ENCODE assay signal across 8 mouse cellular contexts in genomic region chr2:114200932-114201559, GRCm38 (mm10). TPM values are rescaled to one million over a fixed set of nuclear protein-coding genes. Genes with fewer than 3 reads are reported as not detected.
DNase-seq lines count a peak whose midpoint lies in the region; ATAC-seq and TF ChIP-seq lines count a peak whose summit lies in the region.

TSS of gene Zfp770 (minus strand) at chr2:114201469.

- peak within 1 kb of the TSS; percentile 92 for H3K9ac ChIP-seq in embryonic facial prominence, embryonic 14.5 days (ENCODE audit: low read depth, low read length)
- H3K9ac ChIP-seq in limb, embryonic 12.5 days (replicated peaks), result peak within 1 kb of the TSS; percentile 90
- H3K9ac ChIP-seq in midbrain, embryonic 14.5 days (replicated peaks; ENCODE audit: low read length), result peak within 1 kb of the TSS; percentile 85

- peak; percentile 83 for DNase-seq in 416B (ENCODE audit: low read depth)
- peak; percentile 76 for DNase-seq in embryonic facial prominence, embryonic 14.5 days (ENCODE audit: low spot score)
- peak; percentile 68 for DNase-seq in heart, adult 8-10 months (ENCODE audit: low spot score)
- peak; percentile 65 to 83 for DNase-seq in kidney, adult 8-10 months
- peak; percentile 92 for DNase-seq in midbrain, embryonic 14.5 days
- peak; percentile 43 for DNase-seq in spleen, adult 12 weeks (ENCODE audit: low spot score)

- H3K27me3 ChIP-seq in embryonic facial prominence, embryonic 14.5 days (replicated peaks; ENCODE audit: control insufficient read depth, insufficient read depth, low read length), result no peaks in the 10 kb centered on the region
- no peaks in the 10 kb centered on the region; the same call in 1 of the 2 replicates for H3K27me3 ChIP-seq in limb, embryonic 12.5 days
- H3K27me3 ChIP-seq in midbrain, embryonic 14.5 days (ENCODE audit: control insufficient read depth, insufficient read depth, low read length), result no peaks in the 10 kb centered on the region

- WGBS in bone marrow, adult 2 months, result 1% methylated on average over 36 of the region's 36 CpGs
- under 1% methylated on average over 32 of the region's 36 CpGs for WGBS in embryonic facial prominence, embryonic 14.5 days
- WGBS in limb, embryonic 12.5 days, result under 1% methylated on average over 36 of the region's 36 CpGs
- 0% methylated on average over 36 of the region's 36 CpGs for whole genome bisulfite sequencing in midbrain, embryonic 14.5 days

- H3K4me1 ChIP-seq in bone marrow, adult 2 months (ENCODE audit: control insufficient read depth, insufficient read depth, low read length), result no peaks in the 10 kb centered on the region; the same call in 1 of the 2 replicates
- peaks cover 11% of the 10 kb centered on the region for H3K4me1 ChIP-seq in embryonic facial prominence, embryonic 14.5 days (ENCODE audit: control insufficient read depth, insufficient read depth, low read length)
- H3K4me1 ChIP-seq in limb, embryonic 12.5 days (replicated peaks), result peaks cover 10% of the 10 kb centered on the region
- H3K4me1 ChIP-seq in midbrain, embryonic 14.5 days (ENCODE audit: control insufficient read depth, insufficient read depth, low read length), result peaks cover 16% of the 10 kb centered on the region

- peak within 1 kb of the TSS; percentile 6; the same call in 1 of the 2 replicates for H3K27ac ChIP-seq in bone marrow, adult 2 months (ENCODE audit: control insufficient read depth, insufficient read depth, low read depth, low read length, poor library complexity)
- H3K27ac ChIP-seq in embryonic facial prominence, embryonic 14.5 days (replicated peaks; ENCODE audit: low read depth, low read length), result peak within 1 kb of the TSS; percentile 63
- H3K27ac ChIP-seq in limb, embryonic 12.5 days, result peak within 1 kb of the TSS; percentile 78
- H3K27ac ChIP-seq in midbrain, embryonic 14.5 days (replicated peaks; ENCODE audit: low read depth, low read length), result peak within 1 kb of the TSS; percentile 62

- TF ChIP-seq CTCF in bone marrow, adult 2 months (IDR thresholded peaks at IDR 0.05; ENCODE audit: control insufficient read depth, insufficient read depth, low read length), result no peak

- peak; percentile 84 for TF ChIP-seq POLR2A in bone marrow, adult 2 months (IDR thresholded peaks at IDR 0.05; ENCODE audit: borderline replicate concordance, control insufficient read depth, low read depth, low read length)

- ATAC-seq in embryonic facial prominence, embryonic 14.5 days (ENCODE audit: low read depth), result peak; percentile 96
- peak; percentile 89 for ATAC-seq in limb, embryonic 12.5 days (ENCODE audit: insufficient number of reproducible peaks, insufficient read depth, low FRiP score, low TSS enrichment, low read depth)
- peak; percentile 96 for ATAC-seq in midbrain, embryonic 14.5 days (ENCODE audit: low FRiP score, low TSS enrichment)

- peak within 1 kb of the TSS; percentile 66 for H3K4me2 ChIP-seq in embryonic facial prominence, embryonic 14.5 days (ENCODE audit: low read depth, low read length)
- H3K4me2 ChIP-seq in limb, embryonic 12.5 days, result peak within 1 kb of the TSS; percentile 61
- peak within 1 kb of the TSS; percentile 66 for H3K4me2 ChIP-seq in midbrain, embryonic 14.5 days (ENCODE audit: low read length)

- H3K9me3 ChIP-seq in embryonic facial prominence, embryonic 14.5 days (ENCODE audit: control insufficient read depth, low read length), result no peaks in the 10 kb centered on the region
- H3K9me3 ChIP-seq in limb, embryonic 12.5 days, result no peaks in the 10 kb centered on the region
- no peaks in the 10 kb centered on the region for H3K9me3 ChIP-seq in midbrain, embryonic 14.5 days (ENCODE audit: control insufficient read depth, low read length)

- H3K36me3 ChIP-seq in embryonic facial prominence, embryonic 14.5 days (ENCODE audit: control insufficient read depth, insufficient read depth, low read length), result peaks cover 14% of the 10 kb centered on the region
- peaks cover 13% of the 10 kb centered on the region for H3K36me3 ChIP-seq in limb, embryonic 12.5 days
- peaks cover 13% of the 10 kb centered on the region for H3K36me3 ChIP-seq in midbrain, embryonic 14.5 days (ENCODE audit: control insufficient read depth, insufficient read depth, low read length)

- H3K4me3 ChIP-seq in bone marrow, adult 2 months (replicated peaks; ENCODE audit: control insufficient read depth, low read depth, low read length), result peak within 1 kb of the TSS; percentile 91
- peak within 1 kb of the TSS; percentile 83 for H3K4me3 ChIP-seq in embryonic facial prominence, embryonic 14.5 days (ENCODE audit: low read depth, low read length)
- peak within 1 kb of the TSS; percentile 83 for H3K4me3 ChIP-seq in limb, embryonic 12.5 days (replicated peaks)
- H3K4me3 ChIP-seq in midbrain, embryonic 14.5 days (replicated peaks; ENCODE audit: low read depth, low read length), result peak within 1 kb of the TSS; percentile 70

RNA-seq across cellular contexts. Expression of gene Zfp770, which starts in this region (rescaled TPM):
- 2.1 and 3.4 TPM in 2 replicates for polyA plus RNA-seq in bone marrow, adult 2 months (2011; ENCODE audit: insufficient read depth, insufficient read length, low replicate concordance, missing spikeins)
- polyA plus RNA-seq in embryonic facial prominence, embryonic 14.5 days (2014; fragmentation: Nextera tagmentation; extraction: Ambion mirVana), result 4.8 and 6.7 TPM in 2 replicates
- 10 to 100 TPM; 16.2 to 21.1 (median 17.2) TPM for total RNA-seq in heart, adult 8-10 months (2022)
- 3.6 and 3.9 TPM in 2 replicates for polyA plus RNA-seq in limb, embryonic 12.5 days (2016; fragmentation: Nextera tagmentation; extraction: Ambion mirVana)
- polyA plus RNA-seq in midbrain, embryonic 14.5 days (2014; fragmentation: Nextera tagmentation; extraction: Ambion mirVana), result 8.2 and 11.4 TPM in 2 replicates

Comparison
In these comparisons a context has a peak if more than half of its experiments do, and no peak if none do; other contexts are left out.
1. Peak in every context shown above with its lines: DNase-seq, ATAC-seq, H3K4me3 ChIP-seq and H3K27ac ChIP-seq.
2. H3K27ac ChIP-seq: peak in every context shown above with its lines; median percentile 78 in limb, embryonic 12.5 days; 63 in embryonic facial prominence, embryonic 14.5 days; 62 in midbrain, embryonic 14.5 days; 6 in bone marrow, adult 2 months.